Mouse (Mus musculus) midbrain, embryonic 15.5 days (tissue): Measurements from ENCODE around the gene Mad1l1. TPM values are rescaled to one million over a fixed set of nuclear protein-coding genes. Genes with fewer than 3 reads are reported as not detected.

ENCODE experiments used
- ATAC-seq: fragments of 200-750 bp; cut with Nextera tagmentation; replicated peaks from 2 replicates; pipeline ENCODE4 v1.8.0; 2017; ENCODE audit warnings: moderate TSS enrichment
- H3K27ac ChIP-seq: fragments of 300-500 bp; sonication (generic); 2 replicates; pipeline ENCODE4 v1.5.1; 2015; ENCODE audit warnings: mild to moderate bottlenecking, inconsistent platforms
- H3K27me3 ChIP-seq: fragments of 300-500 bp; sonication (generic); replicated peaks from 2 replicates; pipeline ENCODE4 v1.6.1; 2015; ENCODE audit warnings: inconsistent platforms
- H3K36me3 ChIP-seq: fragments of 300-500 bp; sonication (generic); replicated peaks from 2 replicates; pipeline ENCODE4 v1.6.1; 2015; ENCODE audit warnings: inconsistent platforms
- H3K4me1 ChIP-seq: fragments of 300-500 bp; sonication (generic); 2 replicates; pipeline ENCODE4 v1.6.1; 2015; ENCODE audit warnings: inconsistent platforms
- H3K4me2 ChIP-seq: fragments of 300-500 bp; sonication (generic); 2 replicates; pipeline ENCODE4 v1.6.1; 2015; ENCODE audit warnings: inconsistent platforms, mild to moderate bottlenecking, moderate library complexity
- H3K4me3 ChIP-seq: fragments of 300-500 bp; sonication (generic); 2 replicates; pipeline ENCODE4 v1.5.1; 2015; ENCODE audit warnings: mild to moderate bottlenecking, inconsistent platforms
- H3K9ac ChIP-seq: fragments of 300-500 bp; sonication (generic); 2 replicates; pipeline ENCODE4 v1.6.1; 2015; ENCODE audit warnings: mild to moderate bottlenecking, inconsistent platforms
- H3K9me3 ChIP-seq: fragments of 300-500 bp; sonication (generic); 2 replicates; pipeline ENCODE4 v1.6.1; 2016; ENCODE audit warnings: inconsistent platforms
- WGBS: fragments of 180-500 bp; shearing (Covaris S2); methylation state at CpG from one replicate; pipeline ENCODE4 v1.1.7; 2015; ENCODE audit warnings: mixed read lengths; 5-methylcytosine and 5-hydroxymethylcytosine counted together
- polyA plus RNA-seq: library from polyadenylated mRNA; unstranded; fragments of >200 nt; fragmentation: Nextera tagmentation; extraction: Ambion mirVana; gene quantifications from 2 replicates; pipeline ENCODE4 v1.2.1, GENCODE M21; 2015

The Mad1l1 gene
- polyA plus RNA-seq, 1 experiment from 2014 or later: 35.4 TPM

DNA sequence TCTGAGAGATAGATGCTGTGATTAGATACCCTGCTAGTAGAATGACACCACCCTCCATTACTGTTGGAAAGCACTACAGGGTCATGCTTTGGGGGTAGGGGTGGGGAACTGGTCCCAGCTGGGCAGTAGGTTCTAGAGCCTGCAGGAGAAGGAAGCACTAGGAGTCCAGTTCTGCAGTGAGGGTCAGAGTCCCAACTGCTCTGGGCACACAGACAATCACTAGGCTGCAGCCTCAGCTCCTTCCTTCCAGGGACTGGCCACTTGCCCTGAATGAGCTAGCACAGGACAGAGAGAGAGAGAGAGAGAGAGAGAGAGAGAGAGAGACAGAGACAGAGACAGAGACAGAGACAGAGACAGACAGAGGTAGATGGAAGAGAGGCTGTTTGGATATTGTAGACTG is 255.1 kb downstream of the Mad1l1 start:
- Histone ChIP-seq H3K27me3 (no peaks in the 10 kb centered on the region), H3K27ac (no peak overlapping the region), H3K36me3 (no peaks in the 10 kb centered on the region), H3K4me1 (0 out of 2 replicates have a peak, but pooled peaks cover 3% of the 10 kb centered on the region), H3K9me3 (no peaks in the 10 kb centered on the region), H3K9ac (no peak overlapping the region), H3K4me2 (no peak overlapping the region), H3K4me3 (no peak overlapping the region)
- no peak for ATAC-seq

DNA sequence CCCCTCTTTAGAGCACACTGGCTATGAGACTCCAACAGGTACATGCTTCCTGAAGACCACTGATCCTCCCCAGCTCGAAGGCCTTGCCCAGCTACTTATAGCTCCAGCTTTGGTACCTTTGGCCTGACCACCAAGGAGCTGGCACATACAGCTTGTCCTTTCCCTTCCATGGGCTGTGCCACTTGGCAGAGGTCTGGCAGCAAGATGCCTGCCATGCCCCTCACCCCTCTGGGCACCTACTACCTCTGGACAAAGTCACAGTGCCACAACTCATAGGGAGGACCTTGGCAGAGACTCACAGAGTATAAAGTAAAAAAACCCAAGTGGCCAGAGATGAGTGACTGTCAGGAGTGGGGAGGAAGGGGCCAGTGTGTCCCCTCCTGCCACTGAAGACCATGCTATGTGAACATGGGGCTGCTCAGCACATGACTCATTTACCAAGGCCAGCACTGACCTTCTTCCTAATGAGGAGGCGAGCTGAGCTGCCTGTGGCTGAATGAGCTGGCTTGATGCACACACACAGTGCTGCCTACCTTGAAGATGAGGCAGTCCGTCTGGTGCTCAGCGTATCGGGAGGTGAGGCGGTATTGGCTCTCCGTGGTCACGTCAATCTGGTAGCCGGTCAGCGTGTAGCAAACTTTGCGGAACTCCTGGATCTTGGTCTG is 255.9 kb downstream of the Mad1l1 start:
- Histone ChIP-seq H3K27me3 (no peaks in the 10 kb centered on the region), H3K9ac (no peak overlapping the region), H3K9me3 (no peaks in the 10 kb centered on the region), H3K4me1 (0 out of 2 replicates have a peak, but pooled peaks cover 5% of the 10 kb centered on the region), H3K36me3 (no peaks in the 10 kb centered on the region), H3K4me3 (no peak overlapping the region), H3K27ac (no peak overlapping the region), H3K4me2 (no peak overlapping the region)
- no peak for ATAC-seq
- WGBS: 95% methylated on average over 11 of the region's 11 CpGs

DNA sequence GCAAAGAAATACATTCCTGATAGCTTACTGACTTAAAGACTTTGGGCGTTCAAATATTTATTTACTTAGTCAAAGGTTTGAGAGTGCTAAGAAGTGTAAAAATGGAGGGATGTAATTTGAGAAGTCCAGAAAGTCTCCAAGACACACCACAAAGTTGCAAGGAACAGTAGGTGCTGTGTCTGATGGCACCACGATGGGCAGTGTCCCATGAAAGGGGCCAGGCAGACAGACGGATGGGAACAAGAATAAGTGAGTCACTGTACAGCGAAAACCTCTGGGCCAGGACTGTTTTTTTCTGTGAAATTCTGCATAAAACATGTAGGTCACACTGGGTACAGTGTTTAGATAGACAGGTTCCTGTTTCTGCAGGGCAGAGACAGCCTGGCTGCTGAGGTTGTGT is 256.8 kb downstream of the Mad1l1 start:
- 0 out of 2 replicates have a peak, but pooled peaks cover 5% of the 10 kb centered on the region for H3K4me1 ChIP-seq
- H3K36me3 ChIP-seq: no peaks in the 10 kb centered on the region
- no peak overlapping the region for H3K4me3 ChIP-seq
- no peak overlapping the region for H3K9ac ChIP-seq
- H3K27me3 ChIP-seq: no peaks in the 10 kb centered on the region
- WGBS: 85% methylated on average over 4 of the region's 4 CpGs
- ATAC-seq: no peak
- no peaks in the 10 kb centered on the region for H3K9me3 ChIP-seq
- H3K27ac ChIP-seq: no peak overlapping the region
- H3K4me2 ChIP-seq: no peak overlapping the region

DNA sequence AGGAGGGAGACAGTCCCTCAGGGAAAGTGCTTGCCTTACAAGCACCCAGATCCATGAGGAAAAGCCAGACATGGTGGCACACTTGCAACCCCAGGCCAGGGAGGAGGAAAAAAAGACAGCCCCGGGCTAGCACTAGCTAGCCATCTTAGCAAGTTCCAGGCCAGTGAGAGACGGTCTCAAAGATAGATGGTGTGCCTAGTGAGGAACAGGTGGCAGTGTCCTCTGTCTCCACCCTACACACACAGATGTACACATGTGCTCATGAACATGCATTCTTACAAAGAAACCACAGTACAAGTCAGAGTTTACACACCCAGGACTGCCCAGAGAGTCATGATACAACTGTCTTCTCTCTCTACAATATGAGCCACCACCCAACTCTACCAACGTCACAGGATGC is 258.5 kb downstream of the Mad1l1 start:
- ATAC-seq: no peak
- Histone ChIP-seq H3K27me3 (no peaks in the 10 kb centered on the region), H3K4me2 (no peak overlapping the region), H3K4me1 (0 out of 2 replicates have a peak, but pooled peaks cover 5% of the 10 kb centered on the region), H3K27ac (no peak overlapping the region), H3K4me3 (no peak overlapping the region), H3K9me3 (no peaks in the 10 kb centered on the region), H3K36me3 (no peaks in the 10 kb centered on the region), H3K9ac (no peak overlapping the region)
- whole genome bisulfite sequencing: 90% methylated on average over 3 of the region's 3 CpGs

DNA sequence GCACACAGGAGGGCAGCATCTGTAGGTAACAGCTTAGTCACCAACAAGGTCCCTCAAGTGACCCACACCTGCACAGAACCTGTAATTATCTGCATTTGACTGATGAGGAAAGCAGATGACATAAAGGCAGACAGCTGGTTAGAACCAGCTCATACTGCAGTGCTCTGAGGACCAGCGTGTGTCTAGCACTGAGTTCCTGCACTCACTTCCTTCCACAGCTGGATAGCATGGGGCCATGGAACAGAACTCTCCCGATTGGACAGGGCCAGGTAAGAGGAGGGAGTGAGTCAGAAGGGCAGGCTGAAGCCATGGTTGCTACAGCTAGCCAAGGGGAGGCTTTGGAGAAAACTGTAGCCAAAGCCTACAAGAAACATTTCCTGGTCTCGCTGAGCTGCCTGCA is 259.0 kb downstream of the Mad1l1 start:
- H3K27me3 ChIP-seq: no peaks in the 10 kb centered on the region
- 0 out of 2 replicates have a peak, but pooled peaks cover 5% of the 10 kb centered on the region for H3K4me1 ChIP-seq
- no peak overlapping the region for H3K9ac ChIP-seq
- no peak overlapping the region for H3K4me3 ChIP-seq
- WGBS: 73% methylated on average over 3 of the region's 3 CpGs
- no peaks in the 10 kb centered on the region for H3K9me3 ChIP-seq
- H3K27ac ChIP-seq: no peak overlapping the region
- no peaks in the 10 kb centered on the region for H3K36me3 ChIP-seq
- ATAC-seq: no peak
- no peak overlapping the region for H3K4me2 ChIP-seq

DNA sequence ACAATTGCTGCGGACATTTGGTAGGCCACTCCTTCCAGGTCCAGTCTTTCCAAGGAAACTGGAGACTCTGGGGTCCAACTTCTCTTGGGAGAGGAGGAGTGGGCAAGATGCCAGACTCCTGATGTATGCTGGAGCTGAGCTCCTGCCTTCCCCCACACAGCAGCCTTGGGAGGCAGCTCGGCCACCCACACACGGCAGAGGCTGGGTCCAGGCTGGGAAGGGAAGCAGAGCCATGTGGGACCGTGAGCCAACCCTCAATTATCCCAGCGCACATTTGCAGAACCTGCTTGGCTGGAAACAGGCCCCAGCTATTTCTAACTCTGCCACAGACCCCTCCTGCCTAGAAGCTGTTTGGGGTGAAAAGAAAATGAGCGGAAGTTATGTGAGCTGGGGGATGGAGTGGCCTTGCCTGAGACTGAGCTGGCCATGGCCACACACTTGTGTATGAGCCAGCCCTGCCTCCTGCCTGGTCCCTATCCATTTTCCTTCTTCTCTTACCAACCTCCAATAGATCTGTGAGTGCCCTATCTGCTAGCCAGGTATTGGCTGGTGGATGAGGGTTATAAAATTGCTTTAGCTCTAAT is 260.0 kb downstream of the Mad1l1 start:
- Histone ChIP-seq H3K27me3 (no peaks in the 10 kb centered on the region), H3K9ac (no peak overlapping the region), H3K4me1 (0 out of 2 replicates have a peak, but pooled peaks cover 5% of the 10 kb centered on the region), H3K27ac (no peak overlapping the region), H3K9me3 (no peaks in the 10 kb centered on the region), H3K36me3 (no peaks in the 10 kb centered on the region), H3K4me3 (no peak overlapping the region), H3K4me2 (no peak overlapping the region)
- WGBS: 50% methylated on average over 6 of the region's 6 CpGs
- no peak for ATAC-seq

DNA sequence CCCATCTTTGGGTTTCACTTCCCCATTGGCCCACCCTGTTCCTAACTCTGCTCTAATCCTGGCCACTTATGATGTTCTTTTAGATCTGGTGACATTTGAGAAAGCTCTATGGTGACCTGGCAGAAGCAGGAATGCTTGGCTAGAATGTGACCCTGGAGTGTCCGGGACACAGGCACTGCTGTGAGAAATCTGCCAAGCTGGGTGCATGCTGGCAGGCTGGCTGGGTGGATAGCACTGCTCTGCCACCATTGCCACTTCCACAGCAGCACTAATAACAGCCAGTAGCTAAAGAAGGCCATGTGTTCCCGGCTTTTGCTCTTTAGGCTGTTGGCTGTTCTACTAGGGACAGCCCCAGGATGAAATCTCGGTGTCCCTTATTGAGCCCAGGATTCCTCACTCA is 265.1 kb downstream of the Mad1l1 start:
- no peak overlapping the region for H3K4me3 ChIP-seq
- ATAC-seq: no peak
- 0 out of 2 replicates have a peak, but pooled peaks cover 2% of the 10 kb centered on the region for H3K4me1 ChIP-seq
- H3K4me2 ChIP-seq: no peak overlapping the region
- H3K27ac ChIP-seq: no peak overlapping the region
- H3K9ac ChIP-seq: no peak overlapping the region
- H3K9me3 ChIP-seq: no peaks in the 10 kb centered on the region
- H3K27me3 ChIP-seq: no peaks in the 10 kb centered on the region
- 82% methylated on average over 3 of the region's 3 CpGs for WGBS
- no peaks in the 10 kb centered on the region for H3K36me3 ChIP-seq

DNA sequence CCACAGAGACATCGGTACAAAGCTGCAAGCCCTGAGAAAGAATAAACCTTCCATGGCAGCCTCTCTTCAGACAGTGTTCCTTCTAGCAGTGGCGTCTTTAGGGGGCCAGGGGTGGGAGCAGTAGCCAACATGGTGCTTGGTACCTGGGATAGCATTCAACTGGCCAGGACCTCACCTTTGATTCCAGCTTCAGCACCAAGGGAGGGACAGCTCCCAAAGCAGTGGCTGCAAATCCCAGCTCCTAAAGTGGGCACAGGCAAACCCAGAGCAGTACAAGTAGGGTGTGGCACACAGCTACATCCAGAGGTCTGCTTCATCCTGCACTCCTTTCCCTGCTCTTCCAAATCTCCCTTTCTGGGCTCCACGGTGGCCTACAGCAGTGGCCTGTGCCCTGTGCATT is 265.9 kb downstream of the Mad1l1 start:
- Histone ChIP-seq H3K27ac (no peak overlapping the region), H3K4me1 (no peaks in the 10 kb centered on the region), H3K4me2 (no peak overlapping the region), H3K27me3 (no peaks in the 10 kb centered on the region), H3K4me3 (no peak overlapping the region), H3K9me3 (no peaks in the 10 kb centered on the region), H3K36me3 (no peaks in the 10 kb centered on the region), H3K9ac (no peak overlapping the region)
- no peak for ATAC-seq
- 82% methylated on average over 3 of the region's 3 CpGs for WGBS

DNA sequence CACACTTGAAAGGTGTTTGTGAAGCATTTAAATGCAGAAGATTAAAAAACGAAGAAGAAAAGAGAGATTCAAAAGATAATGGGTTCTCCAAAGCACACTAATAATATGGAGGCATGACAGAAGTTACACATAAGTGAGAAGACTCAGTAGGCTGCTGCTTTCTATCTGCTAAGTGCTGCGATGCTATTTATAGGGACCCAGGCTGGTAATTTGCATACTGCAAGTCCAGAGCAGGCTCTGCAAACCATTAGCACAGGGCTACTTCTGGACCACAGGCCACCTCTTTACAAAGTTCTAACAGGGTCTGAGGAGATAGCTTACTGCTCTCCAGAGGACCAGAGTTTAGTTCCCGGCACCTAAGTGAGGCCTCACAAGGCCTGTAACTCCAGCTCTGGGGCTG is 267.7 kb downstream of the Mad1l1 start:
- Histone ChIP-seq H3K4me1 (no peaks in the 10 kb centered on the region), H3K27me3 (no peaks in the 10 kb centered on the region), H3K4me3 (no peak overlapping the region), H3K9me3 (no peaks in the 10 kb centered on the region), H3K27ac (no peak overlapping the region), H3K36me3 (no peaks in the 10 kb centered on the region), H3K9ac (no peak overlapping the region), H3K4me2 (no peak overlapping the region)
- ATAC-seq: no peak
- WGBS: 84% methylated on average over 3 of the region's 3 CpGs

DNA sequence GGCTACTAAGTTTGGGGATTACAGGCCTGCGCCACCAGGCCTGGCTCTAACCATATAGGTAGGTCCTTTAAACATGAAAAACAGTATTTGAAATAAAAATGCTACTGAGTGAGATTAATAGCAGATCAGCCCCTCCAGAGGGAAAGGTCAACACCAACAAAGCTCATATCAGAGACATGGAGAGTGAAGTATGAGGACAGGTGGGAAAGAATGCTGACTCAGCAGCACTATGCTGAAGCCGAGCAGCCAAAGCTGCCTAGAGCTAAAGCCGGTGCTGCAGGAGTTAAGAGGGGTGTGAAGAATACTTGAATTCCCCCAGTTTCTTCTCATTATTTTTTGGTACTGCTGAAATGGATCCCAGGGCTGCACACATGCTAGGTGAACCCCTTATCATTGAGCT is 268.9 kb downstream of the Mad1l1 start:
- no peak for ATAC-seq
- H3K36me3 ChIP-seq: no peaks in the 10 kb centered on the region
- H3K9me3 ChIP-seq: no peaks in the 10 kb centered on the region
- no peak overlapping the region for H3K4me3 ChIP-seq
- H3K27me3 ChIP-seq: no peaks in the 10 kb centered on the region
- no peak overlapping the region for H3K4me2 ChIP-seq
- H3K4me1 ChIP-seq: no peaks in the 10 kb centered on the region
- no peak overlapping the region for H3K9ac ChIP-seq
- WGBS: 74% methylated on average over 3 of the region's 3 CpGs
- H3K27ac ChIP-seq: no peak overlapping the region

DNA sequence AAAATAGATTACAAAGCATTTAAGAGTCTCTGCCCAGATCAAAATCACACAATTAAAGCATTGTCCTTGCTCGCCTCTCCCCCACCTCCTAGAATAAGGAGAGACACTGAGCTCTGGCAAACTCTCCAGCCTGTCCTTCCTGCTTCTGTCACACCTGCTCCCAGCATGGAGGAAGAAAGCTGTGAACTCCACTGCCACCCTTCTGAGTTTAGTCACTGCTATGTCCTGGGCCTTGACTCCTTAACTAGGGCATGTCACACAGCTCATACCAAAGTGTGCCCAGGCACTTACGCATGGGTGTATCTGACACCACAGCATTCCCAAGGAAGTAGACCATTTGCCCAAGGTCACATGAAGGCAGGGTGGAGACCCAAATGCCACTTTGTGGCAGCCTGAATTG is 275.9 kb downstream of the Mad1l1 start:
- no peak overlapping the region for H3K4me2 ChIP-seq
- WGBS: 79% methylated on average over 2 of the region's 2 CpGs
- H3K9ac ChIP-seq: no peak overlapping the region
- no peaks in the 10 kb centered on the region for H3K9me3 ChIP-seq
- no peak overlapping the region for H3K27ac ChIP-seq
- no peak for ATAC-seq
- peaks cover 9% of the 10 kb centered on the region; the same call in 1 of the 2 replicates for H3K4me1 ChIP-seq
- no peaks in the 10 kb centered on the region for H3K36me3 ChIP-seq
- no peaks in the 10 kb centered on the region for H3K27me3 ChIP-seq
- H3K4me3 ChIP-seq: no peak overlapping the region

DNA sequence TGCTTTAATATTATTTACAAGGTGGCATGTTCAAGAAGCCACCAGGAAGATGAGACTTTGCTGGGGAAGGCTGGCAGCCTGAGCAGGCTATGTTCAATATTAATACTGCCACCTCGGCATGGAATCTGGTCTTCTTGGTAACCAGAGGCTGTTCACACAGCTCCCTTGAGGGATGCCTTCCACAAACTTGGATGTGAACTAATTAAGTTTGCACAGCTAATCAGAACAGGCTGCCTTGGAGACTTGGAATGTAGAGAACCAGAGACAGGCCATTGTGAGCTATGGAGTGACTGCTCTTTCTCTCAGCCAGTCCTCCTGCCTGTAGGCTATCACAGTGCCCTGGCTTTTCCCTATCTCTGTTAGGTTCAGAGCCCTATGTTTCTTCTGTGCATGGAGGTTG is 278.4 kb downstream of the Mad1l1 start:
- Histone ChIP-seq H3K27ac (no peak overlapping the region), H3K9ac (no peak overlapping the region), H3K9me3 (no peaks in the 10 kb centered on the region), H3K36me3 (no peaks in the 10 kb centered on the region), H3K4me2 (no peak overlapping the region), H3K4me3 (no peak overlapping the region), H3K27me3 (no peaks in the 10 kb centered on the region), H3K4me1 (peaks cover 9% of the 10 kb centered on the region; the same call in 1 of the 2 replicates)
- WGBS: 54% methylated on average over 1 of the region's 1 CpGs
- ATAC-seq: no peak

DNA sequence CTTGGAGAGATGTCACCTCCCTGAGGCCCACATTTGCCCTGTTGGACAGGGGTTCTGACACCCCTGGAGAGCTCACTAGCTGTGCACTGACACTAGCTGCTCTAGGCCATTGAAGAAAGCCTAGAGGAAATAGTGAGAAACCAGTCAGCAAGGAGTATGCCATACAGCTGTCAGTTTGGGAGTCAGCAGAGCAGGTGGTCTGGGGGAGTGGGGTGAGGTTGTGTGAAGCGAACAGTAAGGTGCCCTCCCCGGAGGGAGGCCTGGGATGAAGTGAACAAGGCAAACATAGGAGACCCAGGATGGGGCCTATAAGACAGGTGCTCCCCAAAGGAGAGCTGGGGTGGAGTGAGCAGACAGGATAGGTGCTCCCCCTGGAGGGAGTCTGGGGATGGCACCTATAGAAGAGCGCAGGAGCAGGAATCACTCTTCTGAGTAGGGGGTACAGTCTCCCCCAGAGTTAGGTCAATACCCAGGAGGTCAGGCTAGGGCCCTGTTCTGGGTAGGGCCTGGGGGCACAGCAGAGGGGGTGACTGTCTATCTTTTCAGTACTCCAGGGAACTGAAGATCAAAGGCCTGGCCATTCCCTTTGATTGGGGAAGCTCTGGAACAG is 279.2 kb downstream of the Mad1l1 start:
- H3K36me3 ChIP-seq: no peaks in the 10 kb centered on the region

More for the DNA sequence above, 279.2 kb downstream of the Mad1l1 start:
- Histone ChIP-seq H3K4me1 (peaks cover 9% of the 10 kb centered on the region; the same call in 1 of the 2 replicates), H3K4me3 (no peak overlapping the region), H3K4me2 (no peak overlapping the region), H3K27ac (no peak overlapping the region), H3K9ac (no peak overlapping the region), H3K27me3 (no peaks in the 10 kb centered on the region), H3K9me3 (no peaks in the 10 kb centered on the region)
- no peak for ATAC-seq
- WGBS: 79% methylated on average over 3 of the region's 3 CpGs
